Mouse (Mus musculus): ENCODE data around the gene Dbx2.

DNA sequence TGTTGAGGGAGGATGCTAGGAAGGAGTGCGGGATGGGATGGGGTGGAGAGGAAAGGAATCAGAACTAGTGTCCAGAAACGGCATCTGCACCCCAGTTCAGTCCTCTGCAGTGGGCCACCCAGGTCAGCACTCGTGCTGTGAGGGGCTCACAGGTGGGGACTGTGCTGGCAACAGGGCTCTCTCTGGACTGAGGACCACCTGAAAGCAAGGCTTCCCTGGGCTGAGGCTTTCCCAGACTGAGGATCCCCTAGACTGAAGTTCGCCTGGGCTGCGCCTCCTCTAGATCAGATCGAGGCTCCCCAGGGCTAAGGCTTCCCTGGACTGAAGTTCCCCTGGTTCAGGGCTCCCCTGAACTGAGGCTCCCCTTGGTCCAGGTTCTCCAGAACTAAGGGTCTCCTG lies 1.9 kb downstream of the Dbx2 start:
- TF ChIP-seq CTCF (IDR thresholded peaks at IDR 0.05; ENCODE audit: low read depth, low read length): no peak
- TF ChIP-seq POLR2A (IDR thresholded peaks at IDR 0.05; ENCODE audit: extremely low read depth, insufficient read depth, low read length): no peak

Data from liver, adult 2 months (tissue).